Mouse (Mus musculus) cerebellum, adult 11 months (tissue): Measurements from ENCODE around the gene Gm16181.

ENCODE experiments used
- DNase-seq: peaks from one replicate; pipeline ENCODE4 v3.0.0; 2022

Gene Gm16181

GRCm38 (mm10) chr17:35251162-35251719, 30.6 kb downstream of the Gm16181 start:
- DNase-seq: no peak

- DNase-seq: no peak
Observed at GRCm38 (mm10) chr17:35251981-35252380, 31.3 kb downstream of the Gm16181 start.

- DNase-seq: no peak
Observed at GRCm38 (mm10) chr17:35252619-35253292, 32.1 kb downstream of the Gm16181 start.

- DNase-seq: no peak
Observed at GRCm38 (mm10) chr17:35253293-35254093, 32.9 kb downstream of the Gm16181 start.

- no peak for DNase-seq
Observed at GRCm38 (mm10) chr17:35254241-35255098, 33.8 kb downstream of the Gm16181 start.

- DNase-seq: no peak
Observed at GRCm38 (mm10) chr17:35255301-35255700, 34.7 kb downstream of the Gm16181 start.

- DNase-seq: no peak
Observed at GRCm38 (mm10) chr17:35255704-35256103, 35.1 kb downstream of the Gm16181 start.

- DNase-seq: no peak
Observed at GRCm38 (mm10) chr17:35257378-35257777, 36.7 kb downstream of the Gm16181 start.

- peak; percentile 90 for DNase-seq
Observed at GRCm38 (mm10) chr17:35257824-35258491, 37.3 kb downstream of the Gm16181 start.

- no peak for DNase-seq
Observed at GRCm38 (mm10) chr17:35258492-35259478, 38.2 kb downstream of the Gm16181 start.

- DNase-seq: no peak
Observed at GRCm38 (mm10) chr17:35259621-35260020, 39.0 kb downstream of the Gm16181 start.

GRCm38 (mm10) chr17:35261651-35262050, 41.0 kb downstream of the Gm16181 start:
- peak; percentile 24 for DNase-seq

GRCm38 (mm10) chr17:35262664-35263522, 42.3 kb downstream of the Gm16181 start, which contains the start of gene H2-D1:
Gene H2-D1, plus strand, starts transcription at chr17:35262730.
- peak; percentile 93 for DNase-seq

- DNase-seq: no peak
Observed at GRCm38 (mm10) chr17:35263523-35263883, 42.9 kb downstream of the Gm16181 start.

GRCm38 (mm10) chr17:35267399-35268086, 46.9 kb downstream of the Gm16181 start:
- DNase-seq: no peak

GRCm38 (mm10) chr17:35269653-35270347, 49.2 kb downstream of the Gm16181 start:
- DNase-seq: no peak

- DNase-seq: no peak
Observed at GRCm38 (mm10) chr17:35272249-35272648, 51.6 kb downstream of the Gm16181 start.
